Mouse (Mus musculus) E14TG2a.4 (cell line): ENCODE data around the gene Adgrl2.

ENCODE experiments used
- CTCF ChIP-seq: conservative IDR thresholded peaks from 2 replicates; pipeline ENCODE4 v1.5.1; 2014; ENCODE audit warnings: low read length
- NANOG ChIP-seq: IDR thresholded peaks from 2 replicates; pipeline ENCODE4 v1.6.1; 2014; ENCODE audit warnings: borderline replicate concordance, low read length, mixed read lengths
- POU5F1 ChIP-seq: IDR thresholded peaks from 2 replicates; pipeline ENCODE4 v1.6.1; 2014; ENCODE audit warnings: low read length, borderline replicate concordance

- TF ChIP-seq CTCF = no peak
- TF ChIP-seq NANOG = no peak
- no peak for TF ChIP-seq POU5F1
Measured at GRCm38 (mm10) chr3:148895396-148896109, 94.8 kb downstream of the Adgrl2 start.
